Comparison of ENCODE assay signal across 8 mouse cellular contexts in the genomic region with DNA sequence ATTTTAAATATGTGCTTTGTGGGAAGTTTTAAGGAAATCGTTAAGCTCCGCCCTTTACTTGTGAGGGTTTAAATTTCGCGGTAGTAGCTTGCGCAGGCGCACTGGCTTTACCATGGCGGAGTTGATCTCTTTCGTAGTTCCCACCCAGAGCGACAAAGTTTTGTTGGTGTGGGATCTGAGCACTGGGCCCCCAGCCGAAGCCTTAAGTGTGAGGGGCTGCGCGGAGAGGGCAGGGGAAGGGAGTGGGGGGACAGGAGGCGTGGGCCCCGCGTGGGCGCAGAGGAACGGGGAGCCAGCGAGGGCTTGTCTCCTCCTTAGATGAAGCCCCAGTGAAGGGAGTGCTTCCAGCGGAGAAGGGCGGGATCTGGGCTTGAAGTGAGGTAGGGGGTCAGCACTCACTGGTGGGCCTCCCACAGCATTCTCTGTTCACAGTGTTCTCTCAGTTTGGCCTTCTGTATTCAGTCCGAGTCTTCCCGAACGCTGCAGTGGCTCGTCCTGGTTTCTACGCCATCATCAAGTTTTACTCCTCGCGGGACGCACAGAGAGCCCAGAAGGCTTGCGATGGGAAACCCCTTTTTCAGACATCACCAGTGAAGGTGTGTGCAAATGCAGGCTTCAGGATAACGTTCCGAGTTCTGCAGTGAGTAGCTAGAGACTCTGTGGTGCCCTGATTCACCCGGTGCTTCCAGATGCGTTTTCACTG. TPM values are rescaled to one million over a fixed set of nuclear protein-coding genes. Genes with fewer than 3 reads are reported as not detected.
DNase-seq lines count a peak whose midpoint lies in the region; ATAC-seq and TF ChIP-seq lines count a peak whose summit lies in the region.

No protein-coding gene starts in this region.

- under 1% methylated on average over 33 of the region's 33 CpGs for WGBS in forebrain, embryonic 13.5 days
- WGBS in large intestine, adult 2 months: under 1% methylated on average over 33 of the region's 33 CpGs
- WGBS in lung, adult 2 months: under 1% methylated on average over 33 of the region's 33 CpGs
- under 1% methylated on average over 29 of the region's 33 CpGs for WGBS in neural tube, embryonic 15.5 days

- H3K9me3 ChIP-seq in ES-E14 (ENCODE audit: control insufficient read depth, insufficient read depth, low read depth, low read length): peaks cover 2% of the 10 kb centered on the region; the same call in 1 of the 2 replicates
- no peaks in the 10 kb centered on the region for H3K9me3 ChIP-seq in forebrain, embryonic 13.5 days (replicated peaks)
- no peaks in the 10 kb centered on the region for H3K9me3 ChIP-seq in neural tube, embryonic 15.5 days (replicated peaks)

- no peaks in the 10 kb centered on the region for H3K27me3 ChIP-seq in forebrain, embryonic 13.5 days
- H3K27me3 ChIP-seq in neural tube, embryonic 15.5 days (replicated peaks): no peaks in the 10 kb centered on the region

- intact Hi-C loops in heart, postnatal 10 days (cut with DNase I): loop anchor here (1.0 kb wide), 1 partner anchor 14 kb away; no protein-coding TSS in a partner anchor

- peak overlapping the region; percentile 87 for H3K9ac ChIP-seq in ES-E14 (ENCODE audit: insufficient read depth, low read depth, low read length, poor library complexity, severe bottlenecking)
- H3K9ac ChIP-seq in forebrain, embryonic 13.5 days: peak overlapping the region; percentile 71
- H3K9ac ChIP-seq in neural tube, embryonic 15.5 days (replicated peaks): peak overlapping the region; percentile 56

- DNase-seq in ES-E14 (ENCODE audit: low read depth, low spot score): peak; percentile 90
- DNase-seq in c-Kit-positive CD71-positive TER-119-positive erythroid progenitor cells, embryonic 14.5 days (ENCODE audit: low spot score): peak; percentile 90
- peak; percentile 91 to 95 for DNase-seq in heart, postnatal 10 days
- peak; percentile 71 for DNase-seq in large intestine, adult 2 months (ENCODE audit: low read depth, low spot score)
- DNase-seq in lung, adult 2 months: peak; percentile 89
- peak; percentile 91 for DNase-seq in thymus, postnatal 0 days (ENCODE audit: low spot score)

- ATAC-seq in forebrain, embryonic 13.5 days: peak; percentile 64
- peak; percentile 43; the same call in 1 of the 2 replicates for ATAC-seq in neural tube, embryonic 15.5 days (ENCODE audit: low FRiP score)

- peaks cover 23% of the 10 kb centered on the region for H3K36me3 ChIP-seq in ES-E14 (ENCODE audit: control insufficient read depth, insufficient read depth, low read length, poor library complexity, severe bottlenecking)
- 0 out of 2 replicates have a peak, but pooled peaks cover 2% of the 10 kb centered on the region for H3K36me3 ChIP-seq in forebrain, embryonic 13.5 days (ENCODE audit: poor library complexity, severe bottlenecking)
- H3K36me3 ChIP-seq in neural tube, embryonic 15.5 days: no peaks in the 10 kb centered on the region

- H3K27ac ChIP-seq in ES-E14 (ENCODE audit: insufficient read depth, low read depth, low read length, poor library complexity, severe bottlenecking): peak overlapping the region; percentile 100
- peak overlapping the region; percentile 91 for H3K27ac ChIP-seq in forebrain, embryonic 13.5 days
- peak overlapping the region; percentile 84 for H3K27ac ChIP-seq in neural tube, embryonic 15.5 days (replicated peaks)

- H3K4me3 ChIP-seq in ES-E14 (ENCODE audit: insufficient read depth in 1 of 2, low read depth in 1 of 2, low read length in 2 of 2, poor library complexity in 1 of 2, severe bottlenecking in 1 of 2): peak overlapping the region; percentile 61 to 67
- peak overlapping the region; percentile 53 for H3K4me3 ChIP-seq in forebrain, embryonic 13.5 days
- peak overlapping the region; percentile 86 for H3K4me3 ChIP-seq in lung, adult 2 months (replicated peaks; ENCODE audit: extremely low read depth, low read depth, low read length)
- H3K4me3 ChIP-seq in neural tube, embryonic 15.5 days (replicated peaks): peak overlapping the region; percentile 65

- TF ChIP-seq POLR2A in lung, adult 2 months (IDR thresholded peaks at IDR 0.05; ENCODE audit: borderline replicate concordance, extremely low read depth, low read depth, low read length): peak; percentile 67; the same call in 1 of the 2 replicates

- TF ChIP-seq CTCF in lung, adult 2 months (IDR thresholded peaks at IDR 0.05; ENCODE audit: insufficient read depth, low read length): no peak

- peaks cover 0 to 5% of the 10 kb centered on the region in 2 experiments; a peak in 2 of 4 replicates for H3K4me1 ChIP-seq in ES-E14 (ENCODE audit: control insufficient read depth in 2 of 2, insufficient read depth in 2 of 2, low read length in 2 of 2, poor library complexity in 1 of 2)
- H3K4me1 ChIP-seq in forebrain, embryonic 13.5 days: peaks cover 11% of the 10 kb centered on the region
- no peaks in the 10 kb centered on the region for H3K4me1 ChIP-seq in lung, adult 2 months (ENCODE audit: control insufficient read depth, insufficient read depth, low read length)
- H3K4me1 ChIP-seq in neural tube, embryonic 15.5 days: peaks cover 10% of the 10 kb centered on the region

- peak overlapping the region; percentile 80 for H3K4me2 ChIP-seq in forebrain, embryonic 13.5 days
- H3K4me2 ChIP-seq in neural tube, embryonic 15.5 days: peak overlapping the region; percentile 98

- in situ Hi-C loops in ES-E14 (cut with MboI; ENCODE audit: low sequenced_read_pairs in 2 of 2, unreplicated experiment in 2 of 2): no loop called here

TF ChIP-seq in ES-E14, 5 proteins besides CTCF, POLR2A, EP300 and RAD21:
- TF ChIP-seq CHD2 (IDR thresholded peaks at IDR 0.05; ENCODE audit: low read depth, low read length) (no peak), ZC3H11A (IDR thresholded peaks at IDR 0.05; ENCODE audit: borderline replicate concordance, low read depth, low read length) (no peak), HCFC1 (IDR thresholded peaks at IDR 0.05; ENCODE audit: borderline replicate concordance, insufficient read depth, low read length) (no peak), MAFK (IDR thresholded peaks at IDR 0.05; ENCODE audit: insufficient read depth, low read depth, low read length) (no peak), ZNF384 (IDR thresholded peaks at IDR 0.05; ENCODE audit: low read depth, low read length) (no peak)
TF ChIP-seq in ES-E14: peak in this region for 0.

RNA-seq across cellular contexts. Expression of a gene that starts 1.0 kb away (rescaled TPM):
- total RNA-seq in ES-E14 (2012; rRNA removed): 81.1 and 99.0 TPM in 2 replicates
- 48.9 and 52.6 TPM in 2 replicates for polyA plus RNA-seq in forebrain, embryonic 13.5 days (2015; fragmentation: Nextera tagmentation; extraction: Ambion mirVana)
- 10 to 100 TPM; 34.4 to 36.9 TPM for total RNA-seq in heart, postnatal 10 days (2021)
- polyA plus RNA-seq in large intestine, adult 2 months (2012; rRNA removed): 26.1 and 26.7 TPM in 2 replicates
- polyA plus RNA-seq in lung, adult 2 months (2012; rRNA removed): 21.8 and 26.9 TPM in 2 replicates
- polyA plus RNA-seq in neural tube, embryonic 15.5 days (2015; fragmentation: Nextera tagmentation; extraction: Ambion mirVana): 14.1 and 19.8 TPM in 2 replicates
- polyA plus RNA-seq in thymus, postnatal 0 days (2015; fragmentation: Nextera tagmentation; extraction: Ambion mirVana): 44.5 and 46.0 TPM in 2 replicates

RNA-seq across cellular contexts. Expression of a gene that starts 29.0 kb away (rescaled TPM):
- total RNA-seq in ES-E14 (2012; rRNA removed): not detected in 2 replicates
- polyA plus RNA-seq in forebrain, embryonic 13.5 days (2015; fragmentation: Nextera tagmentation; extraction: Ambion mirVana): not detected in 2 replicates
- not detected for total RNA-seq in heart, postnatal 10 days (2021)
- not detected in 2 replicates for polyA plus RNA-seq in large intestine, adult 2 months (2012; rRNA removed)
- polyA plus RNA-seq in lung, adult 2 months (2012; rRNA removed): not detected in 2 replicates
- not detected in 2 replicates for polyA plus RNA-seq in neural tube, embryonic 15.5 days (2015; fragmentation: Nextera tagmentation; extraction: Ambion mirVana)
- polyA plus RNA-seq in thymus, postnatal 0 days (2015; fragmentation: Nextera tagmentation; extraction: Ambion mirVana): not detected in 2 replicates

RNA-seq across cellular contexts. Expression of a gene that starts 37.3 kb away (rescaled TPM):
- total RNA-seq in ES-E14 (2012; rRNA removed): 11.2 and 13.8 TPM in 2 replicates
- polyA plus RNA-seq in forebrain, embryonic 13.5 days (2015; fragmentation: Nextera tagmentation; extraction: Ambion mirVana): 32.5 and 40.6 TPM in 2 replicates
- total RNA-seq in heart, postnatal 10 days (2021): 10 to 100 TPM; 22.6 to 27.5 TPM
- 26.3 and 36.9 TPM in 2 replicates for polyA plus RNA-seq in large intestine, adult 2 months (2012; rRNA removed)
- 40.1 and 67.8 TPM in 2 replicates for polyA plus RNA-seq in lung, adult 2 months (2012; rRNA removed)
- polyA plus RNA-seq in neural tube, embryonic 15.5 days (2015; fragmentation: Nextera tagmentation; extraction: Ambion mirVana): 8.1 and 9.1 TPM in 2 replicates
- polyA plus RNA-seq in thymus, postnatal 0 days (2015; fragmentation: Nextera tagmentation; extraction: Ambion mirVana): 3.0 and 3.1 TPM in 2 replicates

RNA-seq across cellular contexts. Expression of a gene that starts 46.0 kb away (rescaled TPM):
- total RNA-seq in ES-E14 (2012; rRNA removed): 5.8 and 7.0 TPM in 2 replicates
- 1.1 and 1.3 TPM in 2 replicates for polyA plus RNA-seq in forebrain, embryonic 13.5 days (2015; fragmentation: Nextera tagmentation; extraction: Ambion mirVana)
- total RNA-seq in heart, postnatal 10 days (2021): 1 to 10 TPM; 3.1 to 4.2 TPM
- 112 and 164 TPM in 2 replicates for polyA plus RNA-seq in large intestine, adult 2 months (2012; rRNA removed)
- polyA plus RNA-seq in lung, adult 2 months (2012; rRNA removed): 32.1 and 41.1 TPM in 2 replicates
- polyA plus RNA-seq in neural tube, embryonic 15.5 days (2015; fragmentation: Nextera tagmentation; extraction: Ambion mirVana): 4.4 and 5.9 TPM in 2 replicates
- 7.9 and 9.2 TPM in 2 replicates for polyA plus RNA-seq in thymus, postnatal 0 days (2015; fragmentation: Nextera tagmentation; extraction: Ambion mirVana)

Comparison
In these comparisons a context has a peak if more than half of its experiments do, and no peak if none do; other contexts are left out.
1. Peak in every context shown above with its lines: DNase-seq, ATAC-seq, H3K4me3 ChIP-seq and H3K27ac ChIP-seq.